Mouse (Mus musculus) heart, postnatal 10 days (tissue): ENCODE measurements at regions not wholly inside any gene's neighbourhood (a gene's known extent, or its start where the extent isn't known, plus 50 kb on each side); places are given as distances from the start of the nearest gene placed in this dataset.

Experiments used
- DNase-seq, 2 experiments: peaks; one replicate each; pipeline ENCODE4 v3.0.0; 2021
- intact Hi-C: fragments of 180-260 bp; cut with DNase I; formaldehyde crosslinking; loops from one replicate; pipeline ENCODE4 v1.15.1; 2025

DNA sequence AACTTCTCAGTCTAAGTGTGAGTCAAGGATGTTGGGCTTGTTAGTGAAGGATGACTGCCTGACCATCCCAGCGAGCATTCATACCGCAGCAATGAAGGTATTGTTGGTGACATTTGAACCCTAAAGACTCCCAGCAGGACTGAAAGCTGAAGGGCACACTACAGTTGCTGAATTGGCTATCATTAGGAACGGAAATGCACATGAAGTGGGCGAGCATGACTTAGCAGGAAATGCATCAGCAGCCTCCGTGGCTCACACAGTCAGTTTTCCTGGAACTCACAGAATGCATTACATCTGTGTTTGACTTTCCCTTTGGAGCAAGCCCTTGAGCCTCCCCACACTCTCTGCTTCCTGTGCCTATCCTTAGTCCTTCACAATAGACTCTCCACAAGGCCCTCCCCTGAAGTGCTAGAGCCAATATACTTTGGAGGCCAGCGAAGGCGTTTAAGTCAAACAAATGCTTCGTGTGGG lies 63.9 kb downstream of the Tmco5 start:
- peak; percentile 30 to 32 for DNase-seq
- intact Hi-C loops = no loop called here

- intact Hi-C loops = no loop called here
- no peak for DNase-seq
Observed at GRCm38 (mm10) chr2:116948538-116948937, 70.0 kb downstream of the Tmco5 start.

GRCm38 (mm10) chr2:116949741-116950140 lies 71.2 kb downstream of the Tmco5 start:
- intact Hi-C loops = no loop called here
- no peak for DNase-seq

GRCm38 (mm10) chr2:116950154-116950553 lies 71.7 kb downstream of the Tmco5 start:
- no peak for DNase-seq
- intact Hi-C loops = no loop called here

DNA sequence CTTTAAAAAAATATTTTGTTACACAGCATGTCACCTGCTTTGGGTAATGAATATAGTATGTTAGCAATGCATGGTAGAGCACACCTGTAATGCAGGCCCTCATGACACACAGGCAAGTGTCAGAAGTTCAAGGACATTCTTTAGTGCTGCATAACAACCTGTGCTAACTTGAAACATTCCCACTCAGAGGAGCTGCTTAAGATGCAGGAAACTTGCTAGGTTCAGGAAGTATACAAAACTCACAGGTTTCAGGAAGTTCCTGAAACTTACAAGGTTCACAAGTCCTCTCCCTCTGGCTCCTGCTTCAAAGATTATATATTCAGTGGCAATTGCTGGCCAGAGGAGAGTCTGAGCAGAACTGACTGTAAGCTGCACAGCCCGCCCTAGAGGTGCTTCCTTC lies 73.0 kb downstream of the Tmco5 start:
- intact Hi-C loops = no loop called here
- DNase-seq = no peak

DNA sequence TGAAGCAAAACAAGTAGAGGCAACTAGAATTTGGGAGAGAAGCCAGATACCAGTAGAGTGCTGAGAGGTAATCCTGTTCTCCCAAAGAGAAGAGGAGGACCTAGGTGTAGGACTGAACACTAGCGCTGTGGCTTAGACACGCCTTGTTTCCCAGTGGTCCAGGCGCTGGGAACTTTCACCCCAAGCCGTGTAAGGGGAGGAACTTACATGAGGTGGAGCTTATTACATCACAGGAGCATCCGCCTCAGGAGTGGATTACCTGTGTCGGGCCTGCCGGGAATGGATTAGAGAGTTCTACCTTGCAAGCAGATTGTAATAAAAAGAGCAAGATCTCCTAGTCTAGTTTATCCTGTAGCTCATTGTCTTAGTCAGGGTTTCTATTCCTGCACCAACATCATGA lies 75.8 kb downstream of the Tmco5 start:
- intact Hi-C loops = no loop called here
- no peak for DNase-seq

- DNase-seq = no peak
- intact Hi-C loops = no loop called here
Observed at GRCm38 (mm10) chr2:116954896-116955295, 76.4 kb downstream of the Tmco5 start.

DNA sequence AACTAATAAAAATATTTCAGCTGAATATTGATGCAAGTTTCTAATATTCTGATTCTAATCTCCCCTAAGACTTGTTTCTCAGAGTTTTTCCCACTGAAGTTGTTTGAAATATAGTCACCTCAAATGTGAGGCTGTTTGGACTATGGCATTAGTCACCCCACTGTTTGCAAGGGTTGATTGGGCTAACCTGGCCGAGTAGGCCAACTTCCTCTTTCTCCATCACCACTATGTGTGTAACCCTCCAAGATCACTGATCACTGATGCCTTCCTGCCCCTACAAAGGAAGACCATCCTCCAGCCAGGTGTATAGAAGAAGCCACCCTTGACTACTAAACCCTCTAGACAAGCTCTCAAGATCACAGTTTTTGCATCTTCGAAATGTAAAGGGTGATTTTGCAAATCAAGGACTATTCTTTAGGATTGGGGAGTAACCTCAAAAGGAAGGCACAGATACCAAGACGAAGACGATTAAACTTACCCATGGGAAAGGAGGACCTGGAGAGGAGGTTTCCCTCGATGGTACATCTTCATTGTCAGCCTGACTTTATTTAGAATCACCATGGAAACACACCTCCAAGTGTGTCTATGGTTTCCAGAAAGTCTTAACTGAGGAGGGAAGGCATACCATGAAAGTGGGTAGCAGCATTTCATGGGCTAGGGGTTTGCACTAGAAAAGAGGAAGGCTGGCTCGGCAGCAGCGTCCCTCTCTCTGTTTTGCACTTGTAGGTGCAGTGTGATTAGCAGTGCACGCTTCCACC lies 84.8 kb downstream of the Tmco5 start:
- DNase-seq = no peak
- intact Hi-C loops = no loop called here

GRCm38 (mm10) chr2:116966266-116966665 lies 87.8 kb downstream of the Tmco5 start:
- no peak for DNase-seq
- intact Hi-C loops = loop anchor here (5.0 kb wide), 1 partner anchor 216 kb away; no protein-coding TSS in a partner anchor

GRCm38 (mm10) chr2:116971666-116972613 lies 93.4 kb downstream of the Tmco5 start:
- DNase-seq = peak; percentile 48 to 58
- intact Hi-C loops = loop anchor here (2.0 to 5.0 kb wide), 2 partner anchors 50 to 71 kb away; no protein-coding TSS in a partner anchor

- peak; percentile 43 to 47 for DNase-seq
- intact Hi-C loops = loop anchor here (2.0 to 5.0 kb wide), 2 partner anchors 50 to 72 kb away; no protein-coding TSS in a partner anchor
Observed at GRCm38 (mm10) chr2:116972614-116972985, 94.1 kb downstream of the Tmco5 start.

DNA sequence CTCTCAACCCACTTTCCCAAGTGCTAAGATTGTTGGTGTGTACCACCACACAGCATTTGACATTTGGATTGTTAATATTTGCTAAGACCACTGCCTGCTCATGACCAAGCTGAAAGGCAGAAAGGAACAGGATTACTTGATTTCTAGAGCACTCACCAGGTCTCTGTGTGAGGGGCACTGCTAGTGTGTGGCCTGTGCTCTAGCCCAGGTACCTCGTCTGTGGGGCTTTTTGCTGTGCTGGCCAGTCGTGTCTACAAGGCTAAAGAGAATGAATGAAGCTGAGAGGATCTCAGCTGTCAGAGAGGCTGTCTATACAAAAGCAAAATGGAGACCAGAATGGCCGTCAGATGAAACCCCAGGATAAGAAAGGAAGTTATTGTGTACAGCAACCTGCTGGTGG lies 95.0 kb downstream of the Tmco5 start:
- intact Hi-C loops = loop anchor here (2.0 to 5.0 kb wide), 2 partner anchors 51 to 73 kb away; no protein-coding TSS in a partner anchor
- no peak for DNase-seq

DNA sequence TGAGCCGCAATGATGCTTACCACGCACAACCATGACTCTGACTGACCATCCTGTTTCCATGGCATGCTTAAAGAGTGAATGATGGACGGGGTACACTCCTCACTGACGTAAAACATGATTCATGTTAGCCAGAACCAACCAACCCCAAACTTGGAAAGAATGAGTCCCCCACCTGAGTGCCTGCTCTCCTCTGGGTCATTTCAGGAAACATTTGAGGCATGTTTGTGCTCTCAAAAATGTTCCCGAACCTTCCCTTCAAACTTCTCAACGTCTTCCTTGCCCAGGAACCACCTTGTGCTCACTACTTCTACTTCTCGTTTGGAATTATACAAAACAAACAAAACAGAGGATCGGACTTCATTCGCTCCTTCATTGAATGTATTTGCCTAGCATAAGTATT lies 95.7 kb downstream of the Tmco5 start:
- no peak for DNase-seq
- intact Hi-C loops = loop anchor here (5.0 kb wide), 1 partner anchor 52 kb away; no protein-coding TSS in a partner anchor

DNA sequence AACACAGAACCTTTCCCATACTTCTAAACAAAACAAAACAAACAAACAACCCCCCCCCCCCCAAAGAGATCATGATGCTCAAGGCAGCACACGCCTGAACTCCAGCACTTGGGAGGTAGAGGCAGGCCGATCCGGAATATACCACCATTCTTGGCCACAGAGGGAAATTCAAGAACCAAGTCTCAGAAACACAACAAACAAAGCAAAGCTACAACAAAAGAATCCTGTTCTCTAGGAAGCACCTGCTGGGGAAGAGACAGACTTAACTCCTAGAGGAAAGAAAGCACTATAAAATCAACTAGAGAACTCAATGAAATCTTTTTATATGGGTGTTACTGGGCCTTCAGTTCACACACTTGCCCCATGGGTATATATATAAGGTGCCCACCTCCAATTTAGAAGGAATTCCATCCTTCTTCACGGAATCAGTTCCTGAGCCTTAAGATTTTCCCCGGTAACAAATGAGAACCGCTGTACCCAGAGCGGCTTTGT lies 96.1 kb downstream of the Tmco5 start:
- intact Hi-C loops = loop anchor here (5.0 kb wide), 1 partner anchor 52 kb away; no protein-coding TSS in a partner anchor
- DNase-seq = no peak

- peak; percentile 60 to 67 for DNase-seq
- intact Hi-C loops = no loop called here
Observed at GRCm38 (mm10) chr2:116975091-116975600, 96.7 kb downstream of the Tmco5 start.

- peak; percentile 82 to 83 for DNase-seq
- intact Hi-C loops = loop anchor here (2.0 kb wide), 1 partner anchor 145 kb away; the partner anchor contains the start of gene Spred1
Observed at GRCm38 (mm10) chr2:116975601-116976431, 97.3 kb downstream of the Tmco5 start.

- intact Hi-C loops = loop anchor here (2.0 kb wide), 1 partner anchor 144 kb away; the partner anchor contains the start of gene Spred1
- DNase-seq = peak; percentile 37 to 41
Observed at GRCm38 (mm10) chr2:116976432-116976750, 97.9 kb downstream of the Tmco5 start.

DNA sequence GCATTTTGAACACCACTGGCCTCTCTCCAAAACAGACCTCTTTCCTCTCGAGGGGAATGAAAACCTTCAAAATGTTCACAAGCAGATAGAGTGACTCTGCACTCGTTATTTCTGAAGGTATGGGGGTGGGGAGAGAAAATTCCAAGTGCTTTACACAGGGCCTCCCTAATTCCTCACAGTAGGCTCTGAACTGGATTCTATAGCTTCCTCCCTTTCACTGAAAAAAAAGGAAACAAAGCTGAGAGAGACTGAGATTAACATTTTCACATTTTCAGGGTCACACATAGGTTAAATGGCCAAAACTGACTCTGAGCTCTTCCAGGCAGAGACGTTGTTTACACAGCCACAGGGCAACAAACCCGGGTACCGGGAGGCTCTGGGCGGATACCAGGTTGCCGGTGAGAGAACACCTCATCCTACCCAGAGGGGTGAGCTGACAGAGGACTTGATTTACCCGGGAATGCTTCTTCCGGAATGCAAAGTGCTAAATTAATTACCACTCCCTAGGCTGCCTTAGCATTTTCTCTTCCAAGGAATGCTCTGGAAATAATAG lies 98.5 kb downstream of the Tmco5 start:
- DNase-seq = peak; percentile 28 to 43
- intact Hi-C loops = loop anchor here (2.0 kb wide), 1 partner anchor 144 kb away; the partner anchor contains the start of gene Spred1
